Mouse (Mus musculus) lung, embryonic 16.5 days (tissue): ENCODE results near the gene Cfap57. TPM values are rescaled to one million over a fixed set of nuclear protein-coding genes. Genes with fewer than 3 reads are reported as not detected.

Experiments used
- ATAC-seq: fragments of 200-750 bp; cut with Nextera tagmentation; 2 replicates; pipeline ENCODE4 v1.8.0; 2017; ENCODE audit warnings: low read depth, mild to moderate bottlenecking, moderate library complexity
- H3K27ac ChIP-seq: fragments of 300-500 bp; sonication (generic); 2 replicates; pipeline ENCODE4 v1.5.1; 2014; ENCODE audit warnings: mild to moderate bottlenecking, control low read depth, low read length
- H3K27me3 ChIP-seq: fragments of 300-500 bp; sonication (generic); 2 replicates; pipeline ENCODE4 v1.6.1; 2014; ENCODE audit warnings: low read depth, low read length, mixed read lengths; ENCODE audit not compliant: control insufficient read depth, insufficient read depth
- H3K36me3 ChIP-seq: fragments of 300-500 bp; sonication (generic); 2 replicates; pipeline ENCODE4 v1.6.1; 2014; ENCODE audit warnings: low read length; ENCODE audit not compliant: control insufficient read depth, insufficient read depth
- H3K4me1 ChIP-seq: fragments of 300-500 bp; sonication (generic); replicated peaks from 2 replicates; pipeline ENCODE4 v1.6.1; 2014; ENCODE audit warnings: low read length, mixed read lengths; ENCODE audit not compliant: control insufficient read depth, insufficient read depth
- H3K4me2 ChIP-seq: fragments of 300-500 bp; sonication (generic); 2 replicates; pipeline ENCODE4 v1.6.1; 2014; ENCODE audit warnings: low read depth, low read length, control low read depth
- H3K4me3 ChIP-seq: fragments of 300-500 bp; sonication (generic); 2 replicates; pipeline ENCODE4 v1.5.1; 2014; ENCODE audit warnings: mild to moderate bottlenecking, low read length, control low read depth
- H3K9ac ChIP-seq: fragments of 300-500 bp; sonication (generic); 2 replicates; pipeline ENCODE4 v1.6.1; 2014; ENCODE audit warnings: low read length, control low read depth
- H3K9me3 ChIP-seq: fragments of 300-500 bp; sonication (generic); 2 replicates; pipeline ENCODE4 v1.6.1; 2016; ENCODE audit warnings: low read length; ENCODE audit not compliant: control insufficient read depth
- WGBS: fragments of 180-500 bp; shearing (Covaris S2); extraction: QIAGEN DNeasy Blood & Tissue Kit; methylation state at CpG from one replicate; pipeline ENCODE4 v1.1.7; 2014; 5-methylcytosine and 5-hydroxymethylcytosine counted together
- polyA plus RNA-seq: library from polyadenylated mRNA; unstranded; fragments of >200 nt; fragmentation: Nextera tagmentation; extraction: Ambion mirVana; gene quantifications from 2 replicates; pipeline ENCODE4 v1.2.1, GENCODE M21; 2015

Cfap57 gene
- polyA plus RNA-seq, 1 experiment from 2014 or later, result 1.3 TPM

- H3K36me3 ChIP-seq, result no peaks in the 10 kb centered on the region
- H3K4me1 ChIP-seq, result 0 out of 2 replicates have a peak, but pooled peaks cover 2% of the 10 kb centered on the region
- no peaks in the 10 kb centered on the region for H3K9me3 ChIP-seq
- H3K27me3 ChIP-seq, result no peaks in the 10 kb centered on the region
- WGBS, result under 1% methylated on average over 24 of the region's 24 CpGs
- peak; percentile 93 for ATAC-seq
- peak within 1 kb of the TSS; percentile 92 for H3K27ac ChIP-seq
- H3K4me3 ChIP-seq, result peak within 1 kb of the TSS; percentile 45
- H3K9ac ChIP-seq, result peak within 1 kb of the TSS; percentile 50
- peak within 1 kb of the TSS; percentile 60 for H3K4me2 ChIP-seq
Measured at GRCm38 (mm10) chr4:118543592-118544260, 76.9 kb downstream of the Cfap57 start, which contains the start of gene Tmem125. Gene Tmem125, minus strand, starts transcription at chr4:118544044.

- peak; percentile 24; the same call in 1 of the 2 replicates for ATAC-seq
- H3K27ac ChIP-seq, result peak overlapping the region; percentile 92
- H3K4me2 ChIP-seq, result peak overlapping the region; percentile 60
- 0 out of 2 replicates have a peak, but pooled peaks cover 2% of the 10 kb centered on the region for H3K4me1 ChIP-seq
- peak overlapping the region; percentile 45 for H3K4me3 ChIP-seq
- no peaks in the 10 kb centered on the region for H3K9me3 ChIP-seq
- no peaks in the 10 kb centered on the region for H3K27me3 ChIP-seq
- WGBS, result 9% methylated on average over 13 of the region's 13 CpGs
- H3K9ac ChIP-seq, result peak overlapping the region; percentile 50
- no peaks in the 10 kb centered on the region for H3K36me3 ChIP-seq
Measured at GRCm38 (mm10) chr4:118543158-118543530, 77.4 kb downstream of the Cfap57 start.

GRCm38 (mm10) chr4:118542510-118543157 lies 77.9 kb downstream of the Cfap57 start:
- Histone ChIP-seq H3K27me3 (no peaks in the 10 kb centered on the region), H3K9me3 (no peaks in the 10 kb centered on the region), H3K4me3 (peak overlapping the region; percentile 45), H3K9ac (peak overlapping the region; percentile 50), H3K36me3 (no peaks in the 10 kb centered on the region), H3K4me2 (peak overlapping the region; percentile 60), H3K4me1 (0 out of 2 replicates have a peak, but pooled peaks cover 2% of the 10 kb centered on the region), H3K27ac (peak overlapping the region; percentile 92)
- peak; percentile 3; the same call in 1 of the 2 replicates for ATAC-seq
- WGBS, result 48% methylated on average over 9 of the region's 9 CpGs

- Histone ChIP-seq H3K36me3 (no peaks in the 10 kb centered on the region), H3K27ac (no peak overlapping the region), H3K4me1 (0 out of 2 replicates have a peak, but pooled peaks cover 2% of the 10 kb centered on the region), H3K9me3 (no peaks in the 10 kb centered on the region), H3K27me3 (no peaks in the 10 kb centered on the region), H3K9ac (no peak overlapping the region), H3K4me2 (no peak overlapping the region), H3K4me3 (no peak overlapping the region)
- WGBS, result 39% methylated on average over 10 of the region's 10 CpGs
- no peak for ATAC-seq
Measured at GRCm38 (mm10) chr4:118539904-118540303, 80.7 kb downstream of the Cfap57 start.

- H3K4me3 ChIP-seq, result no peak overlapping the region
- no peaks in the 10 kb centered on the region for H3K36me3 ChIP-seq
- H3K27me3 ChIP-seq, result no peaks in the 10 kb centered on the region
- no peak overlapping the region for H3K4me2 ChIP-seq
- 0 out of 2 replicates have a peak, but pooled peaks cover 2% of the 10 kb centered on the region for H3K4me1 ChIP-seq
- ATAC-seq, result no peak
- WGBS, result 29% methylated on average over 6 of the region's 6 CpGs
- no peak overlapping the region for H3K9ac ChIP-seq
- no peaks in the 10 kb centered on the region for H3K9me3 ChIP-seq
- no peak overlapping the region for H3K27ac ChIP-seq
Measured at GRCm38 (mm10) chr4:118537801-118538200, 82.8 kb downstream of the Cfap57 start.

- Histone ChIP-seq H3K4me3 (no peak overlapping the region), H3K9me3 (no peaks in the 10 kb centered on the region), H3K9ac (no peak overlapping the region), H3K4me1 (0 out of 2 replicates have a peak, but pooled peaks cover 1% of the 10 kb centered on the region), H3K36me3 (no peaks in the 10 kb centered on the region), H3K27me3 (no peaks in the 10 kb centered on the region), H3K27ac (no peak overlapping the region), H3K4me2 (no peak overlapping the region)
- ATAC-seq, result no peak
- 78% methylated on average over 6 of the region's 6 CpGs for WGBS
Measured at GRCm38 (mm10) chr4:118535610-118536009, 85.0 kb downstream of the Cfap57 start.

- 76% methylated on average over 7 of the region's 7 CpGs for WGBS
- Histone ChIP-seq H3K9ac (no peak overlapping the region), H3K9me3 (no peaks in the 10 kb centered on the region), H3K4me3 (no peak overlapping the region), H3K4me2 (no peak overlapping the region), H3K36me3 (no peaks in the 10 kb centered on the region), H3K4me1 (no peaks in the 10 kb centered on the region), H3K27me3 (no peaks in the 10 kb centered on the region), H3K27ac (no peak overlapping the region)
- no peak for ATAC-seq
Measured at GRCm38 (mm10) chr4:118533605-118534004, 87.0 kb downstream of the Cfap57 start.

- H3K9me3 ChIP-seq, result no peaks in the 10 kb centered on the region
- ATAC-seq, result no peak
- H3K4me3 ChIP-seq, result no peak overlapping the region
- H3K9ac ChIP-seq, result no peak overlapping the region
- H3K4me1 ChIP-seq, result no peaks in the 10 kb centered on the region
- H3K36me3 ChIP-seq, result no peaks in the 10 kb centered on the region
- no peak overlapping the region for H3K27ac ChIP-seq
- H3K27me3 ChIP-seq, result no peaks in the 10 kb centered on the region
- WGBS, result 59% methylated on average over 3 of the region's 4 CpGs
- H3K4me2 ChIP-seq, result no peak overlapping the region
Measured at GRCm38 (mm10) chr4:118533156-118533555, 87.4 kb downstream of the Cfap57 start.

GRCm38 (mm10) chr4:118532663-118533062 lies 87.9 kb downstream of the Cfap57 start:
- no peak overlapping the region for H3K4me3 ChIP-seq
- no peak overlapping the region for H3K4me2 ChIP-seq
- no peaks in the 10 kb centered on the region for H3K4me1 ChIP-seq
- 68% methylated on average over 5 of the region's 5 CpGs for WGBS
- no peaks in the 10 kb centered on the region for H3K27me3 ChIP-seq
- no peaks in the 10 kb centered on the region for H3K9me3 ChIP-seq
- no peak overlapping the region for H3K27ac ChIP-seq
- H3K36me3 ChIP-seq, result no peaks in the 10 kb centered on the region
- no peak overlapping the region for H3K9ac ChIP-seq
- no peak for ATAC-seq
